Mouse (Mus musculus): ENCODE results near the gene Cyp4v3. TPM values are rescaled to one million over a fixed set of nuclear protein-coding genes. Genes with fewer than 3 reads are reported as not detected.

The Cyp4v3 gene
- total and polyA plus RNA-seq, 3 experiments: 2.2 to 2.8 (median 2.8) TPM

- no peak for TF ChIP-seq POLR2A (IDR thresholded peaks at IDR 0.05; ENCODE audit: low read depth, low read length)
- no peak for TF ChIP-seq ETS1 (conservative IDR thresholded peaks at IDR 0.05; ENCODE audit: low read depth, low read length)
- no peak for TF ChIP-seq CHD1 (IDR thresholded peaks at IDR 0.05; ENCODE audit: low read depth, low read length)
- no peak for TF ChIP-seq KAT2A (IDR thresholded peaks at IDR 0.05; ENCODE audit: insufficient replicate concordance, low read length)
- TF ChIP-seq TBP (conservative IDR thresholded peaks at IDR 0.05; ENCODE audit: low read depth, low read length): no peak
- no peak for TF ChIP-seq NRF1 (IDR thresholded peaks at IDR 0.05; ENCODE audit: low read depth, low read length)
- no peak for TF ChIP-seq USF1 (IDR thresholded peaks at IDR 0.05; ENCODE audit: low read depth, low read length)
- TF ChIP-seq ZMIZ1 (IDR thresholded peaks at IDR 0.05; ENCODE audit: low read depth, low read length): no peak
- TF ChIP-seq MEF2A (IDR thresholded peaks at IDR 0.05; ENCODE audit: borderline replicate concordance, low read depth, low read length): no peak
- no peak for TF ChIP-seq USF2 (conservative IDR thresholded peaks at IDR 0.05; ENCODE audit: low read depth, low read length)
- TF ChIP-seq GABPA (IDR thresholded peaks at IDR 0.05; ENCODE audit: insufficient replicate concordance, low read depth, low read length): no peak
- no peak for TF ChIP-seq SMC3 (IDR thresholded peaks at IDR 0.05; ENCODE audit: low read depth, low read length)
- TF ChIP-seq RAD21 (IDR thresholded peaks at IDR 0.05; ENCODE audit: low read depth, low read length): no peak
- dilution Hi-C loops (cut with MboI; ENCODE audit: extremely low pct_ligation_motif_present, extremely low pct_unique_long_range_greater_than_20kb, low sequenced_read_pairs) (no loop called here), in situ Hi-C loops (cut with MboI; ENCODE audit: low pct_ligation_motif_present, low pct_unique_long_range_greater_than_20kb, low sequenced_read_pairs) (no loop called here)
- H3K4me2 ChIP-seq (ENCODE audit: insufficient read depth, low read depth, poor library complexity, severe bottlenecking): no peak overlapping the region
- no peak for DNase-seq (ENCODE audit: extremely low read depth)
- H3K79me2 ChIP-seq (replicated peaks; ENCODE audit: control insufficient read depth, extremely low read depth, insufficient read depth, poor library complexity, severe bottlenecking): no peaks in the 10 kb centered on the region
- H3K9ac ChIP-seq (ENCODE audit: insufficient read depth, low read depth): no peak overlapping the region
- H3K4me1 ChIP-seq (ENCODE audit: control insufficient read depth in 1 of 2, insufficient read depth in 2 of 2): no peaks in the 10 kb centered on the region
- H3K27me3 ChIP-seq (replicated peaks): no peaks in the 10 kb centered on the region
- H3K4me3 ChIP-seq (replicated peaks in 1 of 3; ENCODE audit: low read depth in 2 of 3, low read length in 2 of 3, poor library complexity in 1 of 3): no peak overlapping the region
- peaks cover 7% of the 10 kb centered on the region for H3K9me3 ChIP-seq (replicated peaks; ENCODE audit: low read length)
- no peak overlapping the region for H3K27ac ChIP-seq (ENCODE audit: insufficient read depth, low read depth)
- H3K36me3 ChIP-seq (replicated peaks in 1 of 2; ENCODE audit: control insufficient read depth in 1 of 2, insufficient read depth in 1 of 2, low read length in 1 of 2): no peaks in the 10 kb centered on the region
Observed at GRCm38 (mm10) chr8:45281630-45282029, 51.4 kb downstream of the Cyp4v3 start.

GRCm38 (mm10) chr8:45277453-45277852 is 55.6 kb downstream of the Cyp4v3 start:
- in situ Hi-C loops (cut with MboI; ENCODE audit: low pct_ligation_motif_present, low pct_unique_long_range_greater_than_20kb, low sequenced_read_pairs) (no loop called here), dilution Hi-C loops (cut with MboI; ENCODE audit: extremely low pct_ligation_motif_present, extremely low pct_unique_long_range_greater_than_20kb, low sequenced_read_pairs) (no loop called here)
- no peak for TF ChIP-seq IRF4 (IDR thresholded peaks at IDR 0.05; ENCODE audit: low read depth, low read length)
- TF ChIP-seq USF2 (conservative IDR thresholded peaks at IDR 0.05; ENCODE audit: low read depth, low read length): no peak
- no peak for TF ChIP-seq MAZ (IDR thresholded peaks at IDR 0.05; ENCODE audit: low read depth, low read length)
- no peak for TF ChIP-seq ZC3H11A (IDR thresholded peaks at IDR 0.05; ENCODE audit: low read depth, low read length)
- TF ChIP-seq CHD2 (IDR thresholded peaks at IDR 0.05; ENCODE audit: low read length): no peak
- TF ChIP-seq ETS1 (conservative IDR thresholded peaks at IDR 0.05; ENCODE audit: low read depth, low read length): no peak
- no peak for TF ChIP-seq TBP (conservative IDR thresholded peaks at IDR 0.05; ENCODE audit: low read depth, low read length)
- TF ChIP-seq BHLHE40 (IDR thresholded peaks at IDR 0.05; ENCODE audit: low read depth, low read length): no peak
- TF ChIP-seq POLR2AphosphoS2 (IDR thresholded peaks at IDR 0.05; ENCODE audit: low read depth, low read length): no peak
- TF ChIP-seq RAD21 (IDR thresholded peaks at IDR 0.05; ENCODE audit: low read depth, low read length): no peak
- no peak for TF ChIP-seq PAX5 (IDR thresholded peaks at IDR 0.05; ENCODE audit: low read length)
- no peak for TF ChIP-seq GABPA (IDR thresholded peaks at IDR 0.05; ENCODE audit: insufficient replicate concordance, low read depth, low read length)
- TF ChIP-seq EP300 (IDR thresholded peaks at IDR 0.05; ENCODE audit: low read length): no peak
- no peak for TF ChIP-seq RCOR1 (conservative IDR thresholded peaks at IDR 0.05; ENCODE audit: low read depth, low read length)
- TF ChIP-seq SMC3 (IDR thresholded peaks at IDR 0.05; ENCODE audit: low read depth, low read length): no peak
- TF ChIP-seq JUN (IDR thresholded peaks at IDR 0.05; ENCODE audit: insufficient read depth, low read depth, low read length): no peak
- TF ChIP-seq MAX (IDR thresholded peaks at IDR 0.05; ENCODE audit: low read length): no peak
- TF ChIP-seq ZMIZ1 (IDR thresholded peaks at IDR 0.05; ENCODE audit: low read depth, low read length): no peak
- TF ChIP-seq UBTF (IDR thresholded peaks at IDR 0.05; ENCODE audit: low read depth, low read length): no peak
- H3K27ac ChIP-seq (ENCODE audit: insufficient read depth, low read depth): no peak overlapping the region
- H3K4me1 ChIP-seq (ENCODE audit: control insufficient read depth in 1 of 2, insufficient read depth in 2 of 2): no peaks in the 10 kb centered on the region
- no peaks in the 10 kb centered on the region for H3K36me3 ChIP-seq (replicated peaks in 1 of 2; ENCODE audit: control insufficient read depth in 1 of 2, insufficient read depth in 1 of 2, low read length in 1 of 2)
- no peak overlapping the region for H3K9ac ChIP-seq (ENCODE audit: insufficient read depth, low read depth)
- no peaks in the 10 kb centered on the region for H3K27me3 ChIP-seq (replicated peaks)
- no peaks in the 10 kb centered on the region for H3K79me2 ChIP-seq (replicated peaks; ENCODE audit: control insufficient read depth, extremely low read depth, insufficient read depth, poor library complexity, severe bottlenecking)
- no peak for DNase-seq (ENCODE audit: extremely low read depth)
- no peak overlapping the region for H3K4me2 ChIP-seq (ENCODE audit: insufficient read depth, low read depth, poor library complexity, severe bottlenecking)
- H3K9me3 ChIP-seq (replicated peaks; ENCODE audit: low read length): peaks cover 13% of the 10 kb centered on the region
- H3K4me3 ChIP-seq (replicated peaks in 1 of 3; ENCODE audit: low read depth in 2 of 3, low read length in 2 of 3, poor library complexity in 1 of 3): no peak overlapping the region
